Mouse (Mus musculus) C2C12 (cell line): ENCODE data around the gene Tmem186. TPM values are rescaled to one million over a fixed set of nuclear protein-coding genes. Genes with fewer than 3 reads are reported as not detected.

Experiments used
- H3K27me3 ChIP-seq: one replicate; pipeline ENCODE4 v1.6.1; 2011; ENCODE audit not compliant: control insufficient read depth, insufficient read depth, insufficient read length
- H3K36me3 ChIP-seq: one replicate; pipeline ENCODE4 v1.6.1; 2011; ENCODE audit not compliant: control insufficient read depth, insufficient read depth
- H3K4me3 ChIP-seq: one replicate; pipeline ENCODE4 v1.5.1; 2011; ENCODE audit warnings: mild to moderate bottlenecking, control low read depth; ENCODE audit not compliant: poor library complexity, insufficient read depth, severe bottlenecking
- H3K79me2 ChIP-seq: one replicate; pipeline ENCODE4 v1.6.1; 2011; ENCODE audit not compliant: control insufficient read depth, insufficient read depth
- H3K79me3 ChIP-seq: one replicate; pipeline ENCODE4 v1.6.1; 2011; ENCODE audit warnings: low read depth, control low read depth
- H3ac ChIP-seq: one replicate; pipeline ENCODE3; 2011; ENCODE audit warnings: low read depth; ENCODE audit not compliant: control insufficient read depth, insufficient read length
- CEBPB ChIP-seq: IDR thresholded peaks from one replicate; pipeline ENCODE4 v1.6.1; 2011; ENCODE audit warnings: low read depth, mild to moderate bottlenecking, control low read depth, moderate library complexity
- CTCF ChIP-seq: IDR thresholded peaks from one replicate; pipeline ENCODE4 v1.5.1; 2011; ENCODE audit not compliant: control insufficient read depth, insufficient read depth, insufficient read length
- FOSL1 ChIP-seq: IDR thresholded peaks from one replicate; pipeline ENCODE4 v1.8.0; 2011; ENCODE audit warnings: mild to moderate bottlenecking, low read length; ENCODE audit not compliant: poor library complexity, insufficient read depth, severe bottlenecking
- MAX ChIP-seq: IDR thresholded peaks from one replicate; pipeline ENCODE4 v1.6.1; 2011; ENCODE audit warnings: mild to moderate bottlenecking, control low read depth
- MYOD1 ChIP-seq: IDR thresholded peaks from one replicate; pipeline ENCODE4 v1.6.1; 2011; ENCODE audit warnings: low read depth; ENCODE audit not compliant: control insufficient read depth, insufficient read length
- MYOG ChIP-seq: IDR thresholded peaks from one replicate; pipeline ENCODE4 v1.6.1; 2011; ENCODE audit not compliant: control insufficient read depth, insufficient read length; ENCODE audit errors: extremely low read depth
- USF1 ChIP-seq: IDR thresholded peaks from one replicate; pipeline ENCODE4 v1.6.1; 2011; ENCODE audit warnings: low read depth, mild to moderate bottlenecking, control low read depth, moderate library complexity
- polyA plus RNA-seq: library from polyadenylated mRNA; unstranded; fragments of >200 nt; fragmentation: generic; extraction: Trizol; gene quantifications from one replicate; pipeline ENCODE4 v1.2.1, GENCODE M21; 2012; ENCODE audit warnings: missing spikeins

Gene Tmem186
- polyA plus RNA-seq, 1 experiment, result 8.5 TPM

DNA sequence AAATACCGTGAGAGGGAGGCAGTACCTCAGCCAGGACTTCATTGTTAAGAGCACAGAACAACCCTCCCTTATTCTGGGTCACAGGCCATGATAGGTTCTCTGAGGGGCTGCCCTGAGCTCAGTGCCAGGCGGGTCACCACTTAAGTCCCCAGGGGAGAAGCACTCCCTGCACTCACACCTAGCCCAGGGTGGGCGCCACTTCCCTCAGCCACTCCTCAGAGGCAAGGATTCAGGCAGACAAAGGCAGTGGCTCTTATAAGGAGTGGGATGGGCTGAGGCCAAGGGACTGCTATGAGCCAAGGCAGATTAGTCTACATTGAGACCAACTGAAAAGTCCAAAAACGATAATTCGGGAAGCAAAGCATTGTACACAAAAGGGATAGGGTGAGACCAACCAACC lies 27.9 kb upstream of the Tmem186 start:
- Histone ChIP-seq H3K79me3 (peaks cover 60% of the 10 kb centered on the region), H3ac (no peak overlapping the region), H3K36me3 (peaks cover 47% of the 10 kb centered on the region), H3K79me2 (peaks cover 74% of the 10 kb centered on the region), H3K4me3 (no peak overlapping the region), H3K27me3 (no peaks in the 10 kb centered on the region)
- TF ChIP-seq MYOD1 (no peak), FOSL1 (no peak), MAX (no peak), USF1 (no peak), CTCF (no peak), CEBPB (no peak), MYOG (no peak)

DNA sequence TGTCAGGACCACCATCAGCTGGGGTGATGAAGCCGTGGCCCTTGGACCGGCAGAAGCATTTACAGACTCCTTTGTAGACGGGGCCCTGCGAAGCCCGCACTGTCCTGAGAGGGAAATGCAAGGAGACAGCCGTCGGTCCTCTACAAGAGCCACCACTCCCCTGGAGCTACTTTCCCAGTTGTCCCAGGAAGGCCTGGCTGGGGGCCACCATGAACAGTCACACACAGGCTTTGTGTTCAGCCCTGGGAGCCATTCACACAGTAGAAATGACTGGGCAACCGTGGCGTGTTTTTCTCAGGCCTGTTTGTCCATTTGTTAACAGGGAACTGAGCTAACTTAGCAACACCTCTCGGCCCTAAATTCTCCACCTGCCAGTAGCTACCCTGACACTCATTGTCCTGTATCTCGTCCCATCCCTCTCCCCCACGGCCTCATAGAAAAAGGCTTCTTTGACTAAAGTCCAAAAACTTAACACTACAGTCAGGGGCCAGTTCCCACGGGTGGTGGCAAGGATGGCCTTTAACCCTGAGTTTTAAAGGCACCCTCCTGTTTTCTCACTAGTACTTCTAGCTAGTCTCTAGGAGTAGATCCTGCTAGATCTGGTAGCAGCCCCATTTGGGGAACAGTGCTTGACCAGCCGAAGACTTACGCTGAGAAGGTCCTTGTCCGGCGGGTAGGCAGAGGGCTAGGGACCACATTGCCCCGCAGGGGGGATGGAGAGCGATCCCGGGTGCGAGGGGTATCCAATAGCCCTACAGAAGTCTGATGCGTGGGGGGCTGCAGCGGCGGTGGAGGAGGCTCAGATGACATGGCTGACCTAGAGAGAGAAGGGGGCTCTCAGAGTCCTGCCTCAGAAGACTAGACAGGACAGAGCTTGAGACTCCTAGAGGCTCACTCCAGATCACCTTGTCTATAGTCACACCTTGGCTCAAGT lies 26.4 kb upstream of the Tmem186 start:
- Histone ChIP-seq H3K4me3 (no peak overlapping the region), H3K27me3 (no peaks in the 10 kb centered on the region), H3ac (no peak overlapping the region), H3K79me2 (peaks cover 59% of the 10 kb centered on the region), H3K79me3 (peaks cover 47% of the 10 kb centered on the region), H3K36me3 (peaks cover 53% of the 10 kb centered on the region)
- TF ChIP-seq MAX, result no peak
- TF ChIP-seq USF1, result no peak

DNA sequence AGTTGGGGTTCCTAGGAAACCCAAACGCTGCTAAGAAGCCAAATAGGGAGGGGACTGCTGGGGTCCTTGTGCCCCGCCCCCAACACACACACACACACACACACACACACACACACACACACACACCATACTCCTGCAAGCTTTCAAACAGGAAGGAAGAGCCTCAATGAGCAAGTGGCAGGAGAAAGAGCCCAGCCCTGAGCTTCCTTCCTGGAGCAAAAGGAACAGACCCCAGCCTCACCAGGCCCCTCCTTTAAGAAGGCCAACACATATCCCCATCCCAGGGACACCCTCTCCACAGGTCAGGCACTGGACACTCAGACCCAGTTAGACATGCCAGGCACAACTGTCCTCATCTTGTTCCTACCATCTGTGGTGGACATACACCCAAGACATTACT lies 25.5 kb upstream of the Tmem186 start:
- TF ChIP-seq USF1, result no peak
- TF ChIP-seq MYOD1, result no peak
- TF ChIP-seq MAX, result no peak
- no peak for TF ChIP-seq CTCF
- no peak for TF ChIP-seq CEBPB
- no peak for TF ChIP-seq MYOG
- TF ChIP-seq FOSL1, result no peak
- Histone ChIP-seq H3K4me3 (no peak overlapping the region), H3K36me3 (peaks cover 55% of the 10 kb centered on the region), H3ac (no peak overlapping the region), H3K79me2 (peaks cover 50% of the 10 kb centered on the region), H3K27me3 (no peaks in the 10 kb centered on the region), H3K79me3 (peaks cover 40% of the 10 kb centered on the region)

GRCm38 (mm10) chr16:8658764-8659163 lies 21.3 kb upstream of the Tmem186 start:
- peaks cover 64% of the 10 kb centered on the region for H3K36me3 ChIP-seq
- no peak overlapping the region for H3K4me3 ChIP-seq
- no peaks in the 10 kb centered on the region for H3K27me3 ChIP-seq
- H3K79me3 ChIP-seq, result peaks cover 3% of the 10 kb centered on the region
- H3ac ChIP-seq, result no peak overlapping the region
- TF ChIP-seq USF1, result no peak
- no peak for TF ChIP-seq MYOD1
- TF ChIP-seq CTCF, result no peak
- no peak for TF ChIP-seq CEBPB
- no peak for TF ChIP-seq FOSL1
- TF ChIP-seq MAX, result no peak
- no peak for TF ChIP-seq MYOG
- H3K79me2 ChIP-seq, result peaks cover 8% of the 10 kb centered on the region

- peaks cover 2% of the 10 kb centered on the region for H3K79me3 ChIP-seq
- H3K79me2 ChIP-seq, result peaks cover 4% of the 10 kb centered on the region
- TF ChIP-seq MYOG, result no peak
- TF ChIP-seq MYOD1, result no peak
- TF ChIP-seq USF1, result no peak
- no peak for TF ChIP-seq CEBPB
- no peak overlapping the region for H3K4me3 ChIP-seq
- H3K27me3 ChIP-seq, result no peaks in the 10 kb centered on the region
- H3K36me3 ChIP-seq, result peaks cover 64% of the 10 kb centered on the region
- no peak overlapping the region for H3ac ChIP-seq
These were observed 20.8 kb upstream of the Tmem186 start for GRCm38 (mm10) chr16:8658349-8658748.

DNA sequence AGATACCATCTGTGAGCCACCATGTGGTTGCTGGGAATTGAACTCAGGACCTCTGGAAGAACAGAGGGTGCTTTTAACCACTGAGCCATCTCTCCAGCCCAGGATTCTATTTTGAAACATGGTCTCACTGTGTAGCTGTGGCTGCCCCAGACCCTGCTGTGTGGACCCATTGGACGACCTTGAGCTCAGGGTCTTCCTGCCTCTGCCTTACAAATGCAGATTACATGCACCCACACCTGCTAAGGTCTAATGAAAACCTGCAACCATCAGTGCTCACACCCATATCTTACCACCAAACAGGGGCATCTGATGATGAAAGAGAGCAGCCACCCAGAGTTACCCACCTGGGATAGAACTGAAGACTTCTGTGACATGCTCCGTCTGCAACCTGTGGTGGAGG lies 18.7 kb upstream of the Tmem186 start:
- no peaks in the 10 kb centered on the region for H3K27me3 ChIP-seq
- no peaks in the 10 kb centered on the region for H3K79me2 ChIP-seq
- TF ChIP-seq MYOG (no peak), MYOD1 (no peak), MAX (no peak), CTCF (no peak), USF1 (no peak), CEBPB (no peak), FOSL1 (no peak)
- no peaks in the 10 kb centered on the region for H3K79me3 ChIP-seq
- H3K36me3 ChIP-seq, result peaks cover 66% of the 10 kb centered on the region
- no peak overlapping the region for H3ac ChIP-seq
- H3K4me3 ChIP-seq, result no peak overlapping the region
